Comparison of ENCODE assay signal across 8 mouse cellular contexts in genomic region chr11:5789754-5790333, GRCm38 (mm10). TPM values are rescaled to one million over a fixed set of nuclear protein-coding genes. Genes with fewer than 3 reads are reported as not detected.
DNase-seq lines count a peak whose midpoint lies in the region; ATAC-seq and TF ChIP-seq lines count a peak whose summit lies in the region.

No protein-coding gene starts in this region.

- no peak for DNase-seq in kidney, postnatal 0 days (ENCODE audit: low spot score)
- no peak for DNase-seq in kidney, adult 2 months
- DNase-seq in limb, embryonic 14.5 days (ENCODE audit: low spot score), result no peak
- no peak for DNase-seq in frontal cortex, postnatal 14 days (ENCODE audit: low spot score in 2 of 2)
- DNase-seq in left cerebral cortex, adult 8-10 months (ENCODE audit: low spot score in 2 of 2), result no peak
- no peak for DNase-seq in Muller cell, postnatal 12 days (ENCODE audit: inconsistent ontology term)

- peaks cover 27% of the 10 kb centered on the region for H3K36me3 ChIP-seq in kidney, postnatal 0 days (ENCODE audit: insufficient read depth, low read length)
- H3K36me3 ChIP-seq in kidney, adult 2 months (ENCODE audit: control insufficient read depth, insufficient read depth, low read length), result no peaks in the 10 kb centered on the region
- H3K36me3 ChIP-seq in embryonic facial prominence, embryonic 12.5 days, result peaks cover 37% of the 10 kb centered on the region
- H3K36me3 ChIP-seq in limb, embryonic 14.5 days (ENCODE audit: control insufficient read depth, insufficient read depth, low read length), result peaks cover 37% of the 10 kb centered on the region
- peaks cover 33% of the 10 kb centered on the region for H3K36me3 ChIP-seq in small intestine, adult 2 months (ENCODE audit: control insufficient read depth, insufficient read depth, low read length)

- H3K4me3 ChIP-seq in kidney, postnatal 0 days (replicated peaks; ENCODE audit: low read depth, low read length), result peak overlapping the region; percentile 61; the same call in 1 of the 2 replicates
- no peak overlapping the region for H3K4me3 ChIP-seq in kidney, adult 2 months (ENCODE audit: insufficient read depth, low read depth, low read length)
- H3K4me3 ChIP-seq in embryonic facial prominence, embryonic 12.5 days, result peak overlapping the region; percentile 85
- H3K4me3 ChIP-seq in limb, embryonic 14.5 days (replicated peaks; ENCODE audit: low read length), result peak overlapping the region; percentile 86; the same call in 1 of the 2 replicates
- peak overlapping the region; percentile 88 for H3K4me3 ChIP-seq in small intestine, adult 2 months (ENCODE audit: low read depth, low read length)

- no peak for TF ChIP-seq CTCF in kidney, postnatal 0 days (IDR thresholded peaks at IDR 0.05; ENCODE audit: low read depth)
- no peak for TF ChIP-seq CTCF in kidney, adult 2 months (conservative IDR thresholded peaks at IDR 0.05; ENCODE audit: insufficient read depth, insufficient read length, low read depth, low read length)
- TF ChIP-seq CTCF in small intestine, adult 2 months (IDR thresholded peaks at IDR 0.05; ENCODE audit: extremely low read depth, insufficient read length, insufficient replicate concordance, low read depth, low read length), result no peak

- WGBS in kidney, postnatal 0 days, result 75% methylated on average over 3 of the region's 3 CpGs
- WGBS in kidney, adult 2 months, result 77% methylated on average over 3 of the region's 3 CpGs
- 77% methylated on average over 3 of the region's 3 CpGs for WGBS in embryonic facial prominence, embryonic 12.5 days
- 81% methylated on average over 3 of the region's 3 CpGs for WGBS in limb, embryonic 14.5 days
- 30% methylated on average over 3 of the region's 3 CpGs for WGBS in small intestine, adult 2 months

- H3K4me1 ChIP-seq in kidney, postnatal 0 days (replicated peaks; ENCODE audit: insufficient read depth, low read length), result peaks cover 15% of the 10 kb centered on the region; the same call in 1 of the 2 replicates
- H3K4me1 ChIP-seq in kidney, adult 2 months (ENCODE audit: control insufficient read depth, insufficient read depth, low read length), result peaks cover 5% of the 10 kb centered on the region
- peaks cover 19% of the 10 kb centered on the region for H3K4me1 ChIP-seq in embryonic facial prominence, embryonic 12.5 days
- H3K4me1 ChIP-seq in limb, embryonic 14.5 days (ENCODE audit: control insufficient read depth, insufficient read depth, low read length), result peaks cover 18% of the 10 kb centered on the region
- peaks cover 14% of the 10 kb centered on the region; the same call in 1 of the 2 replicates for H3K4me1 ChIP-seq in small intestine, adult 2 months (ENCODE audit: control insufficient read depth, insufficient read depth, insufficient read length, low read length)

- no peak for TF ChIP-seq POLR2A in kidney, adult 2 months (IDR thresholded peaks at IDR 0.05; ENCODE audit: low read depth, low read length)
- TF ChIP-seq POLR2A in limb, embryonic 14.5 days (IDR thresholded peaks at IDR 0.05; ENCODE audit: borderline replicate concordance, extremely low read depth, insufficient read depth, insufficient read length), result no peak
- TF ChIP-seq POLR2A in small intestine, adult 2 months (IDR thresholded peaks at IDR 0.05; ENCODE audit: low read depth, low read length), result no peak

- no peak overlapping the region for H3K9ac ChIP-seq in kidney, postnatal 0 days (ENCODE audit: low read depth, low read length)
- H3K9ac ChIP-seq in embryonic facial prominence, embryonic 12.5 days, result no peak overlapping the region
- 0 out of 2 replicates have a peak overlapping the region, but pooled peaks have one; percentile 82 for H3K9ac ChIP-seq in limb, embryonic 14.5 days (ENCODE audit: low read depth, low read length, severe bottlenecking)

- no peaks in the 10 kb centered on the region for H3K27me3 ChIP-seq in kidney, postnatal 0 days (ENCODE audit: insufficient read depth, low read length)
- H3K27me3 ChIP-seq in kidney, adult 2 months (replicated peaks; ENCODE audit: control insufficient read depth, insufficient read depth, low read length), result no peaks in the 10 kb centered on the region
- no peaks in the 10 kb centered on the region for H3K27me3 ChIP-seq in embryonic facial prominence, embryonic 12.5 days
- no peaks in the 10 kb centered on the region for H3K27me3 ChIP-seq in limb, embryonic 14.5 days (ENCODE audit: control insufficient read depth, insufficient read depth, low read length)
- no peaks in the 10 kb centered on the region for H3K27me3 ChIP-seq in small intestine, adult 2 months (ENCODE audit: control insufficient read depth, insufficient read depth, low read length)

- H3K9me3 ChIP-seq in kidney, postnatal 0 days (replicated peaks; ENCODE audit: low read length), result no peaks in the 10 kb centered on the region
- no peaks in the 10 kb centered on the region for H3K9me3 ChIP-seq in embryonic facial prominence, embryonic 12.5 days
- no peaks in the 10 kb centered on the region for H3K9me3 ChIP-seq in limb, embryonic 14.5 days (ENCODE audit: control insufficient read depth, low read length)

- H3K4me2 ChIP-seq in kidney, postnatal 0 days (ENCODE audit: low read length), result peak overlapping the region; percentile 93
- peak overlapping the region; percentile 75 for H3K4me2 ChIP-seq in embryonic facial prominence, embryonic 12.5 days (replicated peaks)
- H3K4me2 ChIP-seq in limb, embryonic 14.5 days (replicated peaks; ENCODE audit: low read depth, low read length, severe bottlenecking), result peak overlapping the region; percentile 93; the same call in 1 of the 2 replicates

- H3K27ac ChIP-seq in kidney, postnatal 0 days, result no peak overlapping the region; the same call in 1 of the 2 replicates
- H3K27ac ChIP-seq in kidney, adult 2 months (ENCODE audit: insufficient read depth, low read depth, low read length), result no peak overlapping the region
- no peak overlapping the region for H3K27ac ChIP-seq in embryonic facial prominence, embryonic 12.5 days
- H3K27ac ChIP-seq in limb, embryonic 14.5 days (replicated peaks; ENCODE audit: low read depth, low read length), result no peak overlapping the region
- H3K27ac ChIP-seq in small intestine, adult 2 months (ENCODE audit: insufficient read depth, low read depth, low read length), result peak overlapping the region; percentile 96

- ATAC-seq in kidney, postnatal 0 days (replicated peaks; ENCODE audit: low FRiP score, low read depth), result no peak
- no peak for ATAC-seq in embryonic facial prominence, embryonic 12.5 days (ENCODE audit: insufficient number of reproducible peaks, insufficient read depth, low FRiP score, low TSS enrichment)
- ATAC-seq in limb, embryonic 14.5 days (ENCODE audit: low FRiP score, low read depth), result no peak

RNA-seq across cellular contexts. Expression of gene Dbnl, which starts 1.6 kb away (rescaled TPM):
- 82.7 and 93.3 TPM in 2 replicates for polyA plus RNA-seq in kidney, postnatal 0 days (2015; fragmentation: Nextera tagmentation; extraction: Ambion mirVana)
- polyA plus RNA-seq in kidney, adult 2 months (2012; rRNA removed), result 49.6 and 52.5 TPM in 2 replicates
- polyA plus RNA-seq in embryonic facial prominence, embryonic 12.5 days (2016; fragmentation: Nextera tagmentation; extraction: Ambion mirVana), result 132 and 139 TPM in 2 replicates
- 85.4 and 89.9 TPM in 2 replicates for polyA plus RNA-seq in limb, embryonic 14.5 days (2012; rRNA removed)
- 107 and 119 TPM in 2 replicates for polyA plus RNA-seq in limb, embryonic 14.5 days (2014; fragmentation: Nextera tagmentation; extraction: Ambion mirVana)
- 60.0 and 109 TPM in 2 replicates for polyA plus RNA-seq in small intestine, adult 2 months (2012; rRNA removed)
- total RNA-seq in left cerebral cortex, adult 8-10 months (2022), result 10 to 100 TPM; 59.1 to 73.2 (median 66.7) TPM

RNA-seq across cellular contexts. Expression of gene Pgam2, which starts 13.7 kb away (rescaled TPM):
- 111 and 121 TPM in 2 replicates for polyA plus RNA-seq in kidney, postnatal 0 days (2015; fragmentation: Nextera tagmentation; extraction: Ambion mirVana)
- 113 and 157 TPM in 2 replicates for polyA plus RNA-seq in kidney, adult 2 months (2012; rRNA removed)
- 17.0 and 18.2 TPM in 2 replicates for polyA plus RNA-seq in embryonic facial prominence, embryonic 12.5 days (2016; fragmentation: Nextera tagmentation; extraction: Ambion mirVana)
- polyA plus RNA-seq in limb, embryonic 14.5 days (2012; rRNA removed), result 46.8 and 55.3 TPM in 2 replicates
- 64.4 and 88.3 TPM in 2 replicates for polyA plus RNA-seq in limb, embryonic 14.5 days (2014; fragmentation: Nextera tagmentation; extraction: Ambion mirVana)
- 0.35 TPM in 1 of 2 replicates, not detected in the other for polyA plus RNA-seq in small intestine, adult 2 months (2012; rRNA removed)
- 10 to 100 TPM in 3 of 4 experiments, 1 to 10 TPM in 1; 8.3 to 11.8 (median 10.7) TPM for total RNA-seq in left cerebral cortex, adult 8-10 months (2022)

RNA-seq across cellular contexts. Expression of gene Urgcp, which starts 27.7 kb away (rescaled TPM):
- 22.8 and 23.0 TPM in 2 replicates for polyA plus RNA-seq in kidney, postnatal 0 days (2015; fragmentation: Nextera tagmentation; extraction: Ambion mirVana)
- polyA plus RNA-seq in kidney, adult 2 months (2012; rRNA removed), result 31.5 and 32.2 TPM in 2 replicates
- 27.4 and 28.6 TPM in 2 replicates for polyA plus RNA-seq in embryonic facial prominence, embryonic 12.5 days (2016; fragmentation: Nextera tagmentation; extraction: Ambion mirVana)
- polyA plus RNA-seq in limb, embryonic 14.5 days (2012; rRNA removed), result 17.1 and 21.5 TPM in 2 replicates
- polyA plus RNA-seq in limb, embryonic 14.5 days (2014; fragmentation: Nextera tagmentation; extraction: Ambion mirVana), result 21.7 and 23.4 TPM in 2 replicates
- polyA plus RNA-seq in small intestine, adult 2 months (2012; rRNA removed), result 18.6 and 45.5 TPM in 2 replicates
- total RNA-seq in left cerebral cortex, adult 8-10 months (2022), result 10 to 100 TPM; 71.7 to 74.7 (median 73.3) TPM

RNA-seq across cellular contexts. Expression of gene Polm, which starts 48.0 kb away (rescaled TPM):
- polyA plus RNA-seq in kidney, postnatal 0 days (2015; fragmentation: Nextera tagmentation; extraction: Ambion mirVana), result 7.8 and 8.7 TPM in 2 replicates
- polyA plus RNA-seq in kidney, adult 2 months (2012; rRNA removed), result 14.7 and 19.5 TPM in 2 replicates
- 9.9 and 10.2 TPM in 2 replicates for polyA plus RNA-seq in embryonic facial prominence, embryonic 12.5 days (2016; fragmentation: Nextera tagmentation; extraction: Ambion mirVana)
- polyA plus RNA-seq in limb, embryonic 14.5 days (2012; rRNA removed), result 29.5 and 40.8 TPM in 2 replicates
- 10.6 and 11.1 TPM in 2 replicates for polyA plus RNA-seq in limb, embryonic 14.5 days (2014; fragmentation: Nextera tagmentation; extraction: Ambion mirVana)
- polyA plus RNA-seq in small intestine, adult 2 months (2012; rRNA removed), result 23.2 and 37.7 TPM in 2 replicates
- total RNA-seq in left cerebral cortex, adult 8-10 months (2022), result 10 to 100 TPM in 3 of 4 experiments, 1 to 10 TPM in 1; 9.8 to 14.5 (median 13.4) TPM

Comparison
In these comparisons a context has a peak if more than half of its experiments do, and no peak if none do; other contexts are left out.
1. RNA of gene Pgam2, which starts 13.7 kb away (polyA plus RNA-seq): 113 to 157 TPM in kidney, adult 2 months, 111 to 121 TPM in kidney, postnatal 0 days, 46.8 to 88.3 TPM in limb, embryonic 14.5 days and 17.0 to 18.2 TPM in embryonic facial prominence, embryonic 12.5 days; 0.35 TPM in small intestine, adult 2 months; every median in the first group is over 10 times any median in the second.
2. Peak in every context shown above with its lines, with median percentiles within 50 percentile points of each other: H3K4me2 ChIP-seq.